Mouse (Mus musculus): ENCODE data around the gene Accs.

DNA sequence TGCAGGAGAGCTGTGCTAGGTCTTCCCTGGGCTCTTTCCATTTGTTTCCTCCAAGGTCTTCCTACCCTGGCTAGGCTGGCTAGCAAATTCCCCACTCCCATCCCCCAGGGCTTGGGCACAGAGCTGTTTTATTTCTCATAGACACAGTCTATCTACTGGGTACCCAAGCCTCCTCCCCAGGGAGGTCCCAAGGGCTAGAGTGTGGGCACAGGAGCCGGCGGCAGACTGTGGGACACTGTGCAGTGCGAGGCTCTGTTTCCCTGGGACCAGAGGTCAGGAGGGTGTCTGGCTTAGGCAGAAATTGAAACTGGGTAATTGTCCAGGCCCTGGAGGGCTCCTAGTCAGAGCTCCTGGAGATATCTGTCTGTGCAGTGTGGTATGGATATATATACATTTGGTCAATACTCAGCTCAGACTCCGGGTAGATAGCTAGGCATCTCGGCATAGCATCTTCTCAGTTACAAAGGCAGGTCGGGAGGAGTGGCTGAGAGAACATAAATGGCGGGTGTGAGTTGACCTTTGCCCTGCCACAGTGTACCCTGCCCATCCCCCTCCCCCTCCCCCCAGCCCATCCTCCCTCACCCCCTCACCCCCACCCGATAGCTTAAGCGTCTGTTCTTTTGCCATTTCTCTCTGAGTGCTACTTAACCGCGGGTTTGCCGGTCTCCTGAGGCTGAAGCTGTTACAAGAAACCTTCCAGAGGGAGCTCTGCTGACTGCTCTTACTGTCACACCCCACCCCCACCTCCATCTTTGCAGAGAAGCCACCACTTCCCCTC lies 23.9 kb upstream of the Accs start:
- TF ChIP-seq CTCF (IDR thresholded peaks at IDR 0.05; ENCODE audit: borderline replicate concordance, insufficient read depth, low read depth, low read length): no peak
- no peak for TF ChIP-seq POLR2A (IDR thresholded peaks at IDR 0.05; ENCODE audit: borderline replicate concordance, insufficient read depth, low read length)
